Mouse (Mus musculus) forebrain, embryonic 10.5 days (tissue): ENCODE measurements around the gene Fam163b. TPM values are rescaled to one million over a fixed set of nuclear protein-coding genes. Genes with fewer than 3 reads are reported as not detected.

ENCODE experiments used
- DNase-seq: peaks from one replicate; pipeline ENCODE4 v3.0.0-alpha.2; 2017; ENCODE audit warnings: low spot score; ENCODE audit errors: extremely low spot score
- H3K27ac ChIP-seq: fragments of 300-500 bp; sonication (generic); 2 replicates; pipeline ENCODE4 v1.5.1; 2016; ENCODE audit warnings: mild to moderate bottlenecking
- H3K27me3 ChIP-seq: fragments of 300-500 bp; sonication (generic); 2 replicates; pipeline ENCODE4 v1.6.1; 2016; ENCODE audit warnings: mild to moderate bottlenecking; ENCODE audit not compliant: poor library complexity, severe bottlenecking
- H3K36me3 ChIP-seq: fragments of 300-500 bp; sonication (generic); replicated peaks from 2 replicates; pipeline ENCODE4 v1.6.1; 2016; ENCODE audit warnings: mild to moderate bottlenecking, moderate library complexity
- H3K4me1 ChIP-seq: fragments of 300-500 bp; sonication (generic); 2 replicates; pipeline ENCODE4 v1.6.1; 2016
- H3K4me3 ChIP-seq: fragments of 300-500 bp; sonication (generic); 2 replicates; pipeline ENCODE4 v1.5.1; 2016; ENCODE audit warnings: mild to moderate bottlenecking, moderate library complexity
- H3K9me3 ChIP-seq: fragments of 300-500 bp; sonication (generic); 2 replicates; pipeline ENCODE4 v1.6.1; 2016; ENCODE audit warnings: mild to moderate bottlenecking, moderate library complexity
- WGBS: fragments of 180-500 bp; shearing (Covaris S2); methylation state at CpG from one replicate; pipeline ENCODE4 v1.1.7; 2016; 5-methylcytosine and 5-hydroxymethylcytosine counted together
- polyA plus RNA-seq: library from polyadenylated mRNA; unstranded; fragments of >200 nt; fragmentation: Nextera tagmentation; extraction: Ambion mirVana; gene quantifications from 2 replicates; pipeline ENCODE4 v1.2.1, GENCODE M21; 2016

Gene Fam163b
- polyA plus RNA-seq, 1 experiment from 2014 or later = 0.05 TPM

- peaks cover 26% of the 10 kb centered on the region for H3K4me1 ChIP-seq
- peak overlapping the region; percentile 31; the same call in 1 of the 2 replicates for H3K27ac ChIP-seq
- no peak for DNase-seq
- no peaks in the 10 kb centered on the region for H3K9me3 ChIP-seq
- WGBS = 58% methylated on average over 6 of the region's 6 CpGs
- no peak overlapping the region for H3K4me3 ChIP-seq
- H3K27me3 ChIP-seq = peaks cover 7% of the 10 kb centered on the region; the same call in 1 of the 2 replicates
- no peaks in the 10 kb centered on the region for H3K36me3 ChIP-seq
Measured at GRCm38 (mm10) chr2:27097776-27098175, 44.5 kb downstream of the Fam163b start.

- Histone ChIP-seq H3K36me3 (no peaks in the 10 kb centered on the region), H3K27ac (peak overlapping the region; percentile 60), H3K27me3 (peaks cover 2% of the 10 kb centered on the region; the same call in 1 of the 2 replicates), H3K9me3 (no peaks in the 10 kb centered on the region), H3K4me3 (no peak overlapping the region), H3K4me1 (peaks cover 26% of the 10 kb centered on the region)
- 69% methylated on average over 6 of the region's 6 CpGs for WGBS
- DNase-seq = no peak
Measured at GRCm38 (mm10) chr2:27097241-27097656, 45.0 kb downstream of the Fam163b start.

GRCm38 (mm10) chr2:27096341-27096981 is 45.8 kb downstream of the Fam163b start:
- H3K36me3 ChIP-seq = no peaks in the 10 kb centered on the region
- H3K4me1 ChIP-seq = peaks cover 26% of the 10 kb centered on the region
- DNase-seq = no peak
- H3K27me3 ChIP-seq = no peaks in the 10 kb centered on the region
- no peak overlapping the region for H3K27ac ChIP-seq
- H3K9me3 ChIP-seq = no peaks in the 10 kb centered on the region
- H3K4me3 ChIP-seq = no peak overlapping the region
- WGBS = 82% methylated on average over 13 of the region's 13 CpGs

DNA sequence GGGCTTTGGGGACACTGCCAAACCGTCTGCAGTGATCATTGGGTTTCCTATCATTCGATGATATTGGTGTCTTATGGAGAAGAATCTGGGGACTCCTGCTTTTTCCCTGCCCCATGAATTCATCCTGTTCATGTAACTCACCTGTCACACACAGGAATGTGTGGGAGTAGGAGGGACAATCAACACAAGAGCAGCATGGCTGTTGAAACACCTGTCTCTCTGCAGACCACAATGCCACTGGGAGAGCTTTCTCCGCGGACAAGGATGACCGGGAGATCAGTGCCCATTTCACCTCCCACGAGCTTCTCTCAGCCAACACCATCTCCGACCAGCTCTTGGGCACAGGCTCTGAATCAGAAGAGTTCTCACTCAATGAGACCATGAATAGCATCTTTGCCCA is 47.1 kb downstream of the Fam163b start:
- H3K9me3 ChIP-seq = no peaks in the 10 kb centered on the region
- no peaks in the 10 kb centered on the region for H3K27me3 ChIP-seq
- H3K27ac ChIP-seq = no peak overlapping the region
- H3K36me3 ChIP-seq = no peaks in the 10 kb centered on the region
- no peak overlapping the region for H3K4me3 ChIP-seq
- peaks cover 26% of the 10 kb centered on the region for H3K4me1 ChIP-seq
- DNase-seq = no peak
- 91% methylated on average over 7 of the region's 7 CpGs for WGBS

DNA sequence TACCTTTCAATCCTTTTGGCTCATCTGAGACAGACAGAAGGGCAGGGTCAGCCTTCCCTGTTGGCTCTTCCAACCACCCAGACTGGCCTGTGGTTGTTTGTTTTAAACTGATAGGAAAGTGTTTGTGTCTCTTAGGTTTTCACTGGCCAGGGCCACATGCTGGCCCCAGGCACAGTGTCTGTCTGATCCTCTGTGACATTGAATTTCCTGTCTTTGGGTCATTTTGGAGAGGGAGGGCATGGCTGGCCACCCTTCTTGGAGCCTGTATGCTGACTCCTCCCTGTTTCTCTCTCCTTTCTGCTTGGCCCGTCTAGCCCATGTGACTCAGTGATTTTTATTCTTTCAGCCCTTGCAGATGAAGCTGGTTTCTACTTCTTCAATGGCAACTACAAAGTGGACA is 53.1 kb downstream of the Fam163b start:
- no peaks in the 10 kb centered on the region for H3K36me3 ChIP-seq
- WGBS = 72% methylated on average over 1 of the region's 1 CpGs
- H3K4me3 ChIP-seq = no peak overlapping the region
- no peaks in the 10 kb centered on the region for H3K27me3 ChIP-seq
- H3K27ac ChIP-seq = no peak overlapping the region
- peaks cover 16% of the 10 kb centered on the region; the same call in 1 of the 2 replicates for H3K4me1 ChIP-seq
- no peak for DNase-seq
- no peaks in the 10 kb centered on the region for H3K9me3 ChIP-seq

- no peak overlapping the region for H3K4me3 ChIP-seq
- H3K27me3 ChIP-seq = no peaks in the 10 kb centered on the region
- no peaks in the 10 kb centered on the region for H3K36me3 ChIP-seq
- WGBS = 64% methylated on average over 5 of the region's 5 CpGs
- peaks cover 21% of the 10 kb centered on the region for H3K4me1 ChIP-seq
- H3K27ac ChIP-seq = 0 out of 2 replicates have a peak overlapping the region, but pooled peaks have one; percentile 3
- no peaks in the 10 kb centered on the region for H3K9me3 ChIP-seq
- no peak for DNase-seq
Measured at GRCm38 (mm10) chr2:27088700-27089099, 53.6 kb downstream of the Fam163b start.

DNA sequence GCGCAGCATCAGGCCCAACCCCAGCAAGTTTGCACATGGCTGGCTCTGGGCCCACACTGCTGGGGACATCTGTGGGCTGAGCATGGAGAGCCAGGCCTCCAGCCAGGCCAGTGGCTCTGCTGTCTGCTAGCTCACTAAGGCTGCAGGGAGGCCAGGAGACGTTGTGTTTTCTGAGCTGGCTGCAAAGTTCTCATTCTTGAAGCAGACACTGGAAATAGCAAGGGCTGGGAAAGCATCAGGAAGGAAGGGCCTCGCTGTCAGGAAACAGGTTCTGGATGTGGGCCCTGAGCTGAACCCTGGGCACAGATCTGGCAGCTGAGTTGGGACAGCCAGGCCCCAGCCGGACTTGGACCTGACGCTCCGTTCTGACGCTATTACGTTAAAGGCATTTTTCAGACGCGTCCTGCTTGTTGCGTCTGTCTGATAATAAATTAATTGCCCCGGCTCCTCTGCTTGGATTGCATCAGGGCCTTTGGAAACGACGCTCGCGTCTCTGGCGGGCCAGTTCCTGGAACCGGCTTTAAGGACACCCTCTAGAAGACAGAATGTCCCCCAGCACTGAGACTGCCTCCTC is 54.1 kb downstream of the Fam163b start:
- no peak overlapping the region for H3K4me3 ChIP-seq
- DNase-seq = no peak
- H3K36me3 ChIP-seq = no peaks in the 10 kb centered on the region
- no peaks in the 10 kb centered on the region for H3K27me3 ChIP-seq
- 0 out of 2 replicates have a peak overlapping the region, but pooled peaks have one; percentile 3 for H3K27ac ChIP-seq
- no peaks in the 10 kb centered on the region for H3K9me3 ChIP-seq
- WGBS = 90% methylated on average over 18 of the region's 18 CpGs
- H3K4me1 ChIP-seq = peaks cover 22% of the 10 kb centered on the region

DNA sequence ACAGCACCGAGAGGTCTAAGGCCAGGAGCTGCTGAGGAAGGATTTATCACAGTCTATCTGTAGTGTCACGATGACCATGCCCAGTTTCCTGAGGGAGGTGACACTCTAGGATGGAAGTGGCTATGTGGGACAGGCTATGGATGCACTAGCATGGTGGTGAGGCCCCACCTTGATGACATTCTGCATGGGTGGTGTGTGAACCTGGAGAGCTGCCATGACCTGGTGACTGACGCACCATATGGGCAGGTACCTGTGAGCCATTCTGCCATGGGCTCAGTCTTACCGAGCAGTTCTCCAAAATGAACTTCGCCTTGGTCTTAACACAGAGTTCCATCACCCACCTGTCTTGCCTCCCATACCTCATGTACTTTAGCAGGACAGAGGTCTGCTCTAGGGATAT is 54.7 kb downstream of the Fam163b start:
- Histone ChIP-seq H3K4me1 (peaks cover 22% of the 10 kb centered on the region), H3K27ac (no peak overlapping the region), H3K9me3 (no peaks in the 10 kb centered on the region), H3K4me3 (no peak overlapping the region), H3K27me3 (no peaks in the 10 kb centered on the region), H3K36me3 (no peaks in the 10 kb centered on the region)
- no peak for DNase-seq
- 87% methylated on average over 5 of the region's 5 CpGs for WGBS

- peaks cover 22% of the 10 kb centered on the region for H3K4me1 ChIP-seq
- no peaks in the 10 kb centered on the region for H3K9me3 ChIP-seq
Measured at GRCm38 (mm10) chr2:27086483-27087010, 55.7 kb downstream of the Fam163b start.

GRCm38 (mm10) chr2:27085801-27086200 is 56.5 kb downstream of the Fam163b start:
- H3K4me1 ChIP-seq = peaks cover 22% of the 10 kb centered on the region
- H3K4me3 ChIP-seq = no peak overlapping the region
- H3K27me3 ChIP-seq = no peaks in the 10 kb centered on the region
- WGBS = 59% methylated on average over 2 of the region's 2 CpGs
- no peak overlapping the region for H3K27ac ChIP-seq
- no peak for DNase-seq
- no peaks in the 10 kb centered on the region for H3K36me3 ChIP-seq
- no peaks in the 10 kb centered on the region for H3K9me3 ChIP-seq

More at GRCm38 (mm10) chr2:27086483-27087010, 55.7 kb downstream of the Fam163b start:
- no peak overlapping the region for H3K4me3 ChIP-seq
- DNase-seq = no peak
- no peak overlapping the region for H3K27ac ChIP-seq
- WGBS = 88% methylated on average over 4 of the region's 4 CpGs
- H3K36me3 ChIP-seq = no peaks in the 10 kb centered on the region
- H3K27me3 ChIP-seq = no peaks in the 10 kb centered on the region

GRCm38 (mm10) chr2:27084963-27085362 is 57.3 kb downstream of the Fam163b start:
- Histone ChIP-seq H3K27me3 (peaks cover 5% of the 10 kb centered on the region; the same call in 1 of the 2 replicates), H3K4me3 (no peak overlapping the region), H3K36me3 (no peaks in the 10 kb centered on the region), H3K9me3 (no peaks in the 10 kb centered on the region), H3K4me1 (peaks cover 27% of the 10 kb centered on the region), H3K27ac (no peak overlapping the region)
- 67% methylated on average over 8 of the region's 8 CpGs for WGBS
- no peak for DNase-seq

GRCm38 (mm10) chr2:27083761-27084475 is 58.4 kb downstream of the Fam163b start:
- H3K4me1 ChIP-seq = peaks cover 37% of the 10 kb centered on the region
- H3K27ac ChIP-seq = peak overlapping the region; percentile 51; the same call in 1 of the 2 replicates

More at GRCm38 (mm10) chr2:27083761-27084475, 58.4 kb downstream of the Fam163b start:
- DNase-seq = no peak
- WGBS = 80% methylated on average over 12 of the region's 12 CpGs
- peaks cover 14% of the 10 kb centered on the region; the same call in 1 of the 2 replicates for H3K27me3 ChIP-seq
- H3K9me3 ChIP-seq = no peaks in the 10 kb centered on the region
- no peak overlapping the region for H3K4me3 ChIP-seq
- H3K36me3 ChIP-seq = no peaks in the 10 kb centered on the region
